Mouse (Mus musculus): ENCODE measurements around the gene Ccdc62. TPM values are rescaled to one million over a fixed set of nuclear protein-coding genes. Genes with fewer than 3 reads are reported as not detected.
A peak's percentile ranks its signal among the peaks of the same experiment; 100 is the strongest.

Gene Ccdc62
- polyA plus RNA-seq, 1 experiment from 2014 or later = 7.0 TPM

- Histone ChIP-seq H3K9me3 (no peaks in the 10 kb centered on the region), H3K4me2 (no peak overlapping the region), H3K4me1 (peaks cover 9% of the 10 kb centered on the region; the same call in 1 of the 2 replicates), H3K9ac (no peak overlapping the region), H3K27me3 (replicated peaks) (peaks cover 6% of the 10 kb centered on the region; the same call in 1 of the 2 replicates), H3K27ac (no peak overlapping the region), H3K4me3 (replicated peaks) (no peak overlapping the region), H3K36me3 (no peaks in the 10 kb centered on the region)
- 85% methylated on average over 4 of the region's 4 CpGs for WGBS
- ATAC-seq (ENCODE audit: insufficient read depth, low FRiP score, low read depth) = no peak
Observed at GRCm38 (mm10) chr5:123970576-123970975, 40.1 kb downstream of the Ccdc62 start.

- Histone ChIP-seq H3K36me3 (no peaks in the 10 kb centered on the region), H3K4me3 (replicated peaks) (no peak overlapping the region), H3K4me2 (no peak overlapping the region), H3K4me1 (peaks cover 15% of the 10 kb centered on the region), H3K9me3 (no peaks in the 10 kb centered on the region), H3K27me3 (replicated peaks) (peaks cover 6% of the 10 kb centered on the region; the same call in 1 of the 2 replicates), H3K9ac (no peak overlapping the region), H3K27ac (no peak overlapping the region)
- ATAC-seq (ENCODE audit: insufficient read depth, low FRiP score, low read depth) = no peak
- 68% methylated on average over 6 of the region's 6 CpGs for WGBS
Observed at GRCm38 (mm10) chr5:123972453-123972852, 42.0 kb downstream of the Ccdc62 start.

DNA sequence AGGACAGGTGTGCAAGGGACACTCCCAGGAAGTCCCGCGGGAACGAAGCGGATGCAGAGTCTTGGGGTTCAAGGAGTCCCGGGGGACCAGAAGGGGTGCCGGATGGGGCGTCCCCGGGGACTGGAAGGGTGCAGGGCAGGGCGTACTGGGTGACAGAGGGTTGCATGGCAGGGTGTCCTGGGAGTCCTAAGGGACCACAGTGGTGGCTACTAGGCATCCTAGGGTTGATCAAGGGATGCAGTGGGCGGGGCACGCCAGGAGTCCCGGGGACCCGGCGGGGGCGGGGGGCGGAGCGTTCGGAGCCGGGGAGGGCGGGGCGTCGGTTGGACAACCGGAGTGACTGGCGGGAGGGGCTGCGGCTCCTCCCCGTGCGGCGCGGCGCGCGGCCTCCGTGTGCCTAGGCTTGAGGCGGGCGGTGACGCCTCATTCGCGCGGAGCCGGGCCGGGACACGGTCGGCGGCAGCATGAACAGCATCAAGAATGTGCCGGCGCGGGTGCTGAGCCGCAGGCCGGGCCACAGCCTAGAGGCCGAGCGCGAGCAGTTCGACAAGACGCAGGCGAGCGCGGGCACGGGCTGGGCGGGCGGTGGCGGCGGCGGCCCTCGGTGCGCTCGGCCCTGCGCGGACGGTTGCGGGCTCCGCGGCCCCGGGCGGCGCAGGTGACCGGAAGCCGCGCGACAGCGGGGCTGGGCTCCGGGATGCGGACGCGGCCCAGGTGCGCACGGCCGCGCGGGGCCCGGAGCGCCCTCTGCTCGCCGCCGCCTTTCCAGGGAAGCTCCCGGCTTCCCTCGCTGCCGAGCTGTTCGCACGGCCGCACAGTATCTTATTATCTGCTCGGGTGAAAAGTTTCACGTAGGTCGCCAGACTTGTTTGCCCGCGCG lies 43.1 kb downstream of the Ccdc62 start, which contains the start of gene Hip1r:
Gene Hip1r (plus strand): TSS at position 330 of the 880 bp plus-strand sequence.
- 2% methylated on average over 87 of the region's 106 CpGs for WGBS
- H3K9me3 ChIP-seq = no peaks in the 10 kb centered on the region
- H3K27ac ChIP-seq = peak within 1 kb of the TSS; percentile 84
- ATAC-seq (ENCODE audit: insufficient read depth, low FRiP score, low read depth) = peak; percentile 78
- peaks cover 6% of the 10 kb centered on the region; the same call in 1 of the 2 replicates for H3K27me3 ChIP-seq (replicated peaks)
- peak within 1 kb of the TSS; percentile 78 for H3K4me2 ChIP-seq
- H3K36me3 ChIP-seq = no peaks in the 10 kb centered on the region
- H3K4me3 ChIP-seq (replicated peaks) = peak within 1 kb of the TSS; percentile 74
- H3K4me1 ChIP-seq = peaks cover 17% of the 10 kb centered on the region
- peak within 1 kb of the TSS; percentile 69 for H3K9ac ChIP-seq

GRCm38 (mm10) chr5:123974179-123974485 lies 43.7 kb downstream of the Ccdc62 start:
- Histone ChIP-seq H3K36me3 (no peaks in the 10 kb centered on the region), H3K9ac (peak overlapping the region; percentile 69), H3K4me2 (peak overlapping the region; percentile 78), H3K27me3 (replicated peaks) (peaks cover 6% of the 10 kb centered on the region; the same call in 1 of the 2 replicates), H3K9me3 (no peaks in the 10 kb centered on the region), H3K27ac (peak overlapping the region; percentile 84), H3K4me3 (replicated peaks) (peak overlapping the region; percentile 74), H3K4me1 (peaks cover 17% of the 10 kb centered on the region)
- ATAC-seq (ENCODE audit: insufficient read depth, low FRiP score, low read depth) = no peak
- under 1% methylated on average over 14 of the region's 14 CpGs for WGBS

- no peak overlapping the region for H3K9ac ChIP-seq
- H3K4me1 ChIP-seq = peaks cover 17% of the 10 kb centered on the region
Observed at GRCm38 (mm10) chr5:123974616-123975111, 44.2 kb downstream of the Ccdc62 start.

DNA sequence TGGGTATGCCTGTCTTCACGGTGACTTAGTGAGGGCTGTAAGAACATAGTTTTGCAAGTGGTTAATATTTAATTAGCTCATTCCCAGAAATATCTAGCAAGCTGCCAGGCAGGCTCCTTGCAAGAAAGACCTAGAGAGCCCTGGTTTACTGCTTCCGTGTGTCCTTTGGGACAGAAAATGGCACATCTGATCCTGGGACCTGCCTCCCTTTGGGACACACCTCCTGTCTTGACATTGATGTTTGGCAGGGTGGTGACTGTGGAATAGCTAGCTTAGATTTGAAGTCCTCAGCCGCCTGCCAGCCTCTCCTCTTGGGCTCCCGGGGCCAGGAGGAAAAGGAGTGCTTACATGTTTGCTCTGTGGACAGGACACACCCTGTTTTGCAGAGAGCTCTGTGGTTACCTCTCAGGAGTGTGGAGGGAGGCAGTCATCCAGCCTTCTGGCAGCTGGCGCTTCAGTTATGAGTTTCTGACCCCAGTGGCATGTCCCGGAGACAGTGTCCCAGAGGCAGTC lies 45.2 kb downstream of the Ccdc62 start:
- 44% methylated on average over 6 of the region's 6 CpGs for WGBS

More at GRCm38 (mm10) chr5:123974616-123975111, 44.2 kb downstream of the Ccdc62 start:
- ATAC-seq (ENCODE audit: insufficient read depth, low FRiP score, low read depth) = no peak
- Histone ChIP-seq H3K27ac (peak overlapping the region; percentile 84), H3K36me3 (no peaks in the 10 kb centered on the region), H3K4me3 (replicated peaks) (peak overlapping the region; percentile 74), H3K27me3 (replicated peaks) (peaks cover 6% of the 10 kb centered on the region; the same call in 1 of the 2 replicates), H3K4me2 (peak overlapping the region; percentile 78), H3K9me3 (no peaks in the 10 kb centered on the region)
- WGBS = 20% methylated on average over 11 of the region's 11 CpGs

DNA sequence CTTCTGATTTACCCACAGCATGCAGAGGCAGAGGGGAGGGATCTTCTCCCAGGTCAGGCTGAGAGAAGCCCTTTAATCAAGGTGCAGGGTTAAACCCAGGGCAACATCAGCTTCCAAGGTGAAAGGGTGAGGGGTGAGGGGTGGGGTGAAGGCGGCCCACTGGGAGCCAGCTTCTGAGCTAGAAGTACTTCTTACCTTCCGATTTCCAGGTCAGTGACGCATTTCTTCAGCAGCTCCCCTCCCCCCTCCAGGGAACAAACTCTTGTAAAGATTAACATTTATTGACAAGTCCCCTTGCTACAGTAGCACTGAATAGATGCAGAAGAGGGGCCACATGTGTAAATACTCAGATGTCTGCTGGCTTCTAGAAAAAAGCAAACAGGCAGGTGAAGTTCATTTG lies 46.8 kb downstream of the Ccdc62 start:
- Histone ChIP-seq H3K4me2 (peak overlapping the region; percentile 2; the same call in 1 of the 2 replicates), H3K36me3 (no peaks in the 10 kb centered on the region), H3K27me3 (replicated peaks) (peaks cover 6% of the 10 kb centered on the region; the same call in 1 of the 2 replicates), H3K27ac (peak overlapping the region; percentile 84), H3K9ac (no peak overlapping the region), H3K9me3 (no peaks in the 10 kb centered on the region), H3K4me1 (peaks cover 17% of the 10 kb centered on the region), H3K4me3 (replicated peaks) (no peak overlapping the region)
- ATAC-seq (ENCODE audit: insufficient read depth, low FRiP score, low read depth) = no peak
- 37% methylated on average over 3 of the region's 3 CpGs for WGBS

More for the DNA sequence above, 45.2 kb downstream of the Ccdc62 start:
- no peaks in the 10 kb centered on the region for H3K36me3 ChIP-seq
- no peaks in the 10 kb centered on the region for H3K9me3 ChIP-seq
- H3K4me3 ChIP-seq (replicated peaks) = 0 out of 2 replicates have a peak overlapping the region, but pooled peaks have one; percentile 11
- H3K4me2 ChIP-seq = peak overlapping the region; percentile 78
- peaks cover 6% of the 10 kb centered on the region; the same call in 1 of the 2 replicates for H3K27me3 ChIP-seq (replicated peaks)
- peaks cover 17% of the 10 kb centered on the region for H3K4me1 ChIP-seq
- peak overlapping the region; percentile 84 for H3K27ac ChIP-seq
- H3K9ac ChIP-seq = no peak overlapping the region
- ATAC-seq (ENCODE audit: insufficient read depth, low FRiP score, low read depth) = peak; percentile 56

- WGBS = 68% methylated on average over 5 of the region's 5 CpGs
- H3K4me1 ChIP-seq = peaks cover 15% of the 10 kb centered on the region
Observed at GRCm38 (mm10) chr5:123978131-123978530, 47.7 kb downstream of the Ccdc62 start.

GRCm38 (mm10) chr5:123979221-123979979 lies 48.9 kb downstream of the Ccdc62 start:
- Histone ChIP-seq H3K4me2 (no peak overlapping the region), H3K4me1 (peaks cover 12% of the 10 kb centered on the region), H3K27me3 (replicated peaks) (no peaks in the 10 kb centered on the region), H3K36me3 (no peaks in the 10 kb centered on the region), H3K9ac (no peak overlapping the region), H3K9me3 (no peaks in the 10 kb centered on the region), H3K4me3 (replicated peaks) (no peak overlapping the region), H3K27ac (no peak overlapping the region)
- 69% methylated on average over 18 of the region's 18 CpGs for WGBS
- no peak for ATAC-seq (ENCODE audit: insufficient read depth, low FRiP score, low read depth)

More at GRCm38 (mm10) chr5:123978131-123978530, 47.7 kb downstream of the Ccdc62 start:
- Histone ChIP-seq H3K4me3 (replicated peaks) (no peak overlapping the region), H3K9ac (no peak overlapping the region), H3K27ac (peak overlapping the region; percentile 84), H3K27me3 (replicated peaks) (peaks cover 2% of the 10 kb centered on the region; the same call in 1 of the 2 replicates), H3K4me2 (peak overlapping the region; percentile 14; the same call in 1 of the 2 replicates), H3K36me3 (no peaks in the 10 kb centered on the region), H3K9me3 (no peaks in the 10 kb centered on the region)
- no peak for ATAC-seq (ENCODE audit: insufficient read depth, low FRiP score, low read depth)

GRCm38 (mm10) chr5:123979980-123980369 lies 49.5 kb downstream of the Ccdc62 start:
- Histone ChIP-seq H3K9ac (no peak overlapping the region), H3K4me1 (peaks cover 8% of the 10 kb centered on the region), H3K27me3 (replicated peaks) (no peaks in the 10 kb centered on the region), H3K4me2 (peak overlapping the region; percentile 4; the same call in 1 of the 2 replicates), H3K27ac (0 out of 2 replicates have a peak overlapping the region, but pooled peaks have one; percentile 7), H3K9me3 (no peaks in the 10 kb centered on the region), H3K4me3 (replicated peaks) (no peak overlapping the region), H3K36me3 (no peaks in the 10 kb centered on the region)
- 57% methylated on average over 4 of the region's 4 CpGs for WGBS
- ATAC-seq (ENCODE audit: insufficient read depth, low FRiP score, low read depth) = no peak

DNA sequence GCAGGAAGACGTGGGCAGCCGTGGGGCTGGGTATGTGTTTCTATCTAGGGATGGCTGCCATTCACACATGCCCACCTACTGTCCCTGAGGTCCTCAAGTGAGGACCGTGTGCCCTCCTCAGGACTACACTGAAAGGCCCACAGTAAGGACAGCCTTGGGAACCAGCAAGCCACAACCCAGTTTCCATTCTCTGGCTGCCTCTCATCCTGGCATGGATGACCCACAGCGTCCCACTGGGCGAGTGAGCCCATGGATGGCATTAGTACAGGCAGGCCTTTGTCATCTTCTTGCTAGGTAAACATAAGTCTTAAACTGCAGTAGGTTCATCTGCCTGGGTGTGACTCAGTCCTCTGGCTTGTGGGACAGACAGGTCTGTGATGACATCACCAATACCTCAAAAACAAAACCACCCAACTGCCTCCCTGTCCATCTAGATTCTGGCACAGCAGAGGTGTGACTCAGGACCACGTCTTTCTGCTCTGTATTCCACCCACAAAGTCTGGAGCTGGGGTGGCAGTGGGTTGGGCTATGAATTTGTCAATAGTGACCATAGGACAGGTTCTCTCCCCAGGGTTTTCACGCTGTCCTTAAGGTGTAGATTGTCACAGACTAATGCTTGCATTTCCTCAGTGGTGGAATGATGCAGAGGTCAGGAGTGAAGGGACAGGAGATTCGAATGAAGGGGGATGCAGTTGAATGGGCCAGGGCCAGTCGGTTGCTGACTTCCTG lies 50.2 kb downstream of the Ccdc62 start:
- peaks cover 12% of the 10 kb centered on the region for H3K4me1 ChIP-seq
- H3K27me3 ChIP-seq (replicated peaks) = no peaks in the 10 kb centered on the region
- no peak overlapping the region for H3K4me2 ChIP-seq
- WGBS = 74% methylated on average over 9 of the region's 9 CpGs
- no peaks in the 10 kb centered on the region for H3K36me3 ChIP-seq
- no peak for ATAC-seq (ENCODE audit: insufficient read depth, low FRiP score, low read depth)
- no peaks in the 10 kb centered on the region for H3K9me3 ChIP-seq
- H3K27ac ChIP-seq = 0 out of 2 replicates have a peak overlapping the region, but pooled peaks have one; percentile 7
- H3K4me3 ChIP-seq (replicated peaks) = no peak overlapping the region
- no peak overlapping the region for H3K9ac ChIP-seq
